Mouse (Mus musculus) liver, postnatal 0 days (tissue): ENCODE measurements around the gene Efl1.

Source experiments
- CTCF ChIP-seq: sonication (generic); IDR thresholded peaks from 2 replicates; pipeline ENCODE4 v1.5.1; 2016; ENCODE audit warnings: antibody characterized with exemption, low read depth
- EP300 ChIP-seq: IDR thresholded peaks from 2 replicates; pipeline ENCODE4 v1.6.1; 2016; ENCODE audit warnings: antibody characterized with exemption, low read depth, mild to moderate bottlenecking

GRCm38 (mm10) chr7:82649081-82649445, 649 bp downstream of the Efl1 start:
- no peak for TF ChIP-seq CTCF
- no peak for TF ChIP-seq EP300
